Mouse (Mus musculus) limb, embryonic 14.5 days (tissue): ENCODE measurements around the gene Otulin. TPM values are rescaled to one million over a fixed set of nuclear protein-coding genes. Genes with fewer than 3 reads are reported as not detected.

Experiments
- ATAC-seq: fragments of 200-750 bp; cut with Nextera tagmentation; 2 replicates; pipeline ENCODE4 v1.8.0; 2017; ENCODE audit warnings: low read depth, moderate number of reproducible peaks, moderate TSS enrichment; ENCODE audit not compliant: low FRiP score
- DNase-seq: peaks from one replicate; pipeline ENCODE4 v3.0.0-alpha.2; 2015; ENCODE audit warnings: low spot score
- H3K27ac ChIP-seq: fragments of 300-500 bp; sonication (generic); replicated peaks from 2 replicates; pipeline ENCODE4 v1.5.1; 2014; ENCODE audit warnings: low read depth, mild to moderate bottlenecking, low read length, moderate library complexity, mixed read lengths
- H3K27me3 ChIP-seq: fragments of 300-500 bp; sonication (generic); 2 replicates; pipeline ENCODE4 v1.6.1; 2014; ENCODE audit warnings: low read length, mixed read lengths; ENCODE audit not compliant: control insufficient read depth, insufficient read depth
- H3K36me3 ChIP-seq: fragments of 300-500 bp; sonication (generic); 2 replicates; pipeline ENCODE4 v1.6.1; 2014; ENCODE audit warnings: mild to moderate bottlenecking, low read length, moderate library complexity, mixed read lengths; ENCODE audit not compliant: control insufficient read depth, insufficient read depth
- H3K4me1 ChIP-seq: fragments of 300-500 bp; sonication (generic); 2 replicates; pipeline ENCODE4 v1.6.1; 2014; ENCODE audit warnings: antibody characterized with exemption, low read length, mixed read lengths; ENCODE audit not compliant: control insufficient read depth, insufficient read depth
- H3K4me2 ChIP-seq: fragments of 300-500 bp; sonication (generic); replicated peaks from 2 replicates; pipeline ENCODE4 v1.6.1; 2014; ENCODE audit warnings: low read depth, mild to moderate bottlenecking, low read length, moderate library complexity; ENCODE audit not compliant: severe bottlenecking
- H3K4me3 ChIP-seq: fragments of 300-500 bp; sonication (generic); replicated peaks from 2 replicates; pipeline ENCODE4 v1.5.1; 2014; ENCODE audit warnings: low read length
- H3K9ac ChIP-seq: fragments of 300-500 bp; sonication (generic); 2 replicates; pipeline ENCODE4 v1.6.1; 2014; ENCODE audit warnings: mild to moderate bottlenecking, low read depth, low read length, moderate library complexity; ENCODE audit not compliant: severe bottlenecking
- H3K9me3 ChIP-seq: fragments of 300-500 bp; sonication (generic); 2 replicates; pipeline ENCODE4 v1.6.1; 2016; ENCODE audit warnings: low read length; ENCODE audit not compliant: control insufficient read depth
- POLR2A ChIP-seq: fragments of 200-500 bp; IDR thresholded peaks from 2 replicates; pipeline ENCODE4 v1.8.0; 2012; ENCODE audit warnings: inconsistent platforms, mild to moderate bottlenecking, moderate library complexity, borderline replicate concordance; ENCODE audit not compliant: insufficient read depth, insufficient read length; ENCODE audit errors: extremely low read depth
- WGBS: fragments of 180-500 bp; shearing (Covaris S2); extraction: QIAGEN DNeasy Blood & Tissue Kit; methylation state at CpG from one replicate; pipeline ENCODE4 v1.1.7; 2014; 5-methylcytosine and 5-hydroxymethylcytosine counted together
- polyA plus RNA-seq, 2 experiments: library from polyadenylated mRNA; depleted of rRNA in 1 of 2; stranded (reverse) in 1 of 2; unstranded in 1 of 2; fragments of >200 nt; fragmentation: Nextera tagmentation in 1 of 2; extraction: Ambion mirVana in 1 of 2; gene quantifications; 2 replicates each; pipeline versions ENCODE4 v1.2.1 to v1.2.3; 2012 to 2014

Otulin gene
- polyA plus RNA-seq, 2 experiments = 25.7 to 43.0 TPM

DNA sequence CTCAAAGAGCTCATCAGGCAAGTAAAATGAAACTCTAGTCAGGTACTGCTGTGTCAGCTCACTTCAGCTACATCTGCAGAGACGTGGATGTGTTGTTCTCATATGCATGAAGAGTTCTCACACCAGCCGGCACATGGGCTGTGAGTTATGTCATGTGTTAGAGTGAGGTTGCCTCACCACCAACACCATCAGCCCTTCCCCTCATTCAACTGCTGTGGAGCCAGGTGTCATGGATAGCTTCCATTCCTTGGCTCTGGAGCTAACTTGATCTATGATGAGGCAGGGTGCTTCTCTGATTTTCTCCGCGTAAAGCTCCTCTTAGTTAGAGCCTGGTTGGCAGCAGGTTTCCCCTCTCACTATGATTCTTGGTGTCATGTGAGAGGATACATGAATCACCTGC is 60.1 kb downstream of the Otulin start:
- Histone ChIP-seq H3K4me1 (peaks cover 8% of the 10 kb centered on the region), H3K36me3 (0 out of 2 replicates have a peak, but pooled peaks cover 5% of the 10 kb centered on the region), H3K4me3 (no peak overlapping the region), H3K27ac (no peak overlapping the region), H3K9me3 (no peaks in the 10 kb centered on the region), H3K27me3 (no peaks in the 10 kb centered on the region), H3K9ac (no peak overlapping the region), H3K4me2 (no peak overlapping the region)
- no peak for DNase-seq
- WGBS = 71% methylated on average over 4 of the region's 4 CpGs
- ATAC-seq = no peak
- no peak for TF ChIP-seq POLR2A

DNA sequence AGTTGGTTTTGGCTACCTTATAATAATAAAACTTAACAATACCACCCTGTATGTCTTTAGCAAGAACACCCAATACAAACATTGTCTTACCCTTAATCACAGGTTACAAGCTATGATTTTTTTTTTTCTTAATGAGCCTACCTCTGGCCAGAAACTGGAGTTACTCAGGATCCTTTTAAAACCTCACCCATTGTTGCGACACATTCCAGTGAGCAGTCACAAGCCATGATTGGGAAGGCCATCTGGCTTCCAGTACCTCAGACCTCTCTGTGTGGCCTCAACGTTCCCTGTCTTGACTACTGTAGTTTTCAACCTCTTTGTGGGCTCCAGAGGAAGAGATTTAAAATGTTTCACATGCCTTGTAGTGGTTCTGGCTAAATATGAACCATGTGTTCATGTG is 60.6 kb downstream of the Otulin start:
- Histone ChIP-seq H3K9ac (no peak overlapping the region), H3K36me3 (0 out of 2 replicates have a peak, but pooled peaks cover 6% of the 10 kb centered on the region), H3K27ac (no peak overlapping the region), H3K4me3 (no peak overlapping the region), H3K4me2 (no peak overlapping the region), H3K9me3 (no peaks in the 10 kb centered on the region), H3K4me1 (0 out of 2 replicates have a peak, but pooled peaks cover 3% of the 10 kb centered on the region), H3K27me3 (no peaks in the 10 kb centered on the region)
- 26% methylated on average over 2 of the region's 2 CpGs for WGBS
- TF ChIP-seq POLR2A = no peak
- no peak for ATAC-seq
- no peak for DNase-seq

DNA sequence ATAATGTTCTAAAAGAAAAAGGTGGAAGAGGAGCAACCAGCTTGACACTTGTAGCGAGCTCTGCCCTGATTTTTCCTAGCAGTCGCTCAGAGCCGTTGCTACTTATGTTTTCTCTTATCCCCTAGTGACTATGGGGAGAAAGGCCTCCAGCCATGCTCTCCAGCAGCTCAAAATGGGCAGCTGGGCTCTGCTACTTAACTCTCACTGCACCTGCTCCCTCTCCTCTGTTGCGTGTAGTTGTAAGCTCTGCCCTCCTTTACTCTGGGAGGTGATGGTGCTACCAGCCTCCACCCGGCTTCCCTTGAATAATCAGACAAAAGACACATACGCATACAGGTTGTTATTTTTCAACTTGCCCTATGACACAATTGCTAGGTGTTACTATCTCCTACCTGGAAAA is 62.1 kb downstream of the Otulin start:
- no peak for ATAC-seq
- Histone ChIP-seq H3K36me3 (peaks cover 12% of the 10 kb centered on the region; the same call in 1 of the 2 replicates), H3K4me2 (no peak overlapping the region), H3K27ac (no peak overlapping the region), H3K27me3 (no peaks in the 10 kb centered on the region), H3K4me3 (no peak overlapping the region), H3K4me1 (0 out of 2 replicates have a peak, but pooled peaks cover 3% of the 10 kb centered on the region), H3K9me3 (no peaks in the 10 kb centered on the region), H3K9ac (no peak overlapping the region)
- TF ChIP-seq POLR2A = no peak
- no peak for DNase-seq
- 88% methylated on average over 6 of the region's 6 CpGs for WGBS

DNA sequence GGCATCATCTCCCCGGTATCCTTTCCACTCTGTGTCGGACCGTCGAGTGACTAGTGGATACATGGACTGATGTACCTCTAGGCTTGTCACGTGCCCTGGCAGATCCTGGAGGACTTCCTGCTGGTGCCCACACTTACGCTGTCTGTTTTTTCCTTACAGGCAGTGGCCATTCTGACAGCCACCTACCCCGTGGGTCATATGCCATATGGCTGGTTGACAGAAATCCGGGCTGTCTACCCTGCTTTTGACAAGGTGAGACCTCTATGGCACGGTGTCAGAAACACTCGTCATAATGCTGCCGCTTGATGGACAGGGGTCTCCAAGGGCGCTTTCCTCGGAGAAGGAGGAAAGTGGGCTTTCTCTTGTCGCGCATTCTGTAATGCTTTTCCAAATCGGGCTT is 63.1 kb downstream of the Otulin start:
- Histone ChIP-seq H3K36me3 (peaks cover 11% of the 10 kb centered on the region; the same call in 1 of the 2 replicates), H3K4me1 (0 out of 2 replicates have a peak, but pooled peaks cover 3% of the 10 kb centered on the region), H3K9me3 (no peaks in the 10 kb centered on the region), H3K4me2 (no peak overlapping the region), H3K27me3 (no peaks in the 10 kb centered on the region), H3K27ac (no peak overlapping the region), H3K9ac (no peak overlapping the region), H3K4me3 (no peak overlapping the region)
- WGBS = 95% methylated on average over 16 of the region's 16 CpGs
- no peak for TF ChIP-seq POLR2A
- no peak for DNase-seq
- no peak for ATAC-seq

DNA sequence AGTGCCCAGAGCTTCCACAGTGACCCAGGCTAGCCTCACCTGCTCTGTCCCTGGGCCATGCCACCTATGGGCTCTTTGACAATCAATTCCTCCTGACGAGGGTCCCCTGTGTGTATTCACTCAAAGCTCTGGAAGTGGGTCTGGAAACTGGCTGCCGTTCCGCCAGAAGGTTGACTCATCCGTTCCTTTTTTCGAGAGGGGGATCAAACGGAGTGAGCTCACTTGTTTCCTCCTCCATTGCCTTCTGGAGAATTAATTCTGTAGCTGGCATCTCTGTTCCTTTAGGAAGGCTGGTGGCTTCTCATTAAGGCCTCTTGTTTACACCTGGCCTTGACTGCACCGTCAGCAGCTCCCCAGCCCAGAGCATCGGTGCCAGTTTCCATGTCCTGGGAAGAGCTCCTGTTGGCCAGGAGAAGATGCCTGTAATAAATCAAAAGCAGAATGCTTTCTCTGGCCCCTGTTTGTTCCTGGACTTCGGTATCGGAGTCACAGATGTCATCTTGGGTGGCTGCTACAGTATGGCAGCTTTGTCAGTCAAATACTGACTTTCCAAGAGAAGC is 64.8 kb downstream of the Otulin start:
- H3K27ac ChIP-seq = no peak overlapping the region
- no peak overlapping the region for H3K4me3 ChIP-seq
- no peaks in the 10 kb centered on the region for H3K9me3 ChIP-seq
- TF ChIP-seq POLR2A = no peak
- 0 out of 2 replicates have a peak, but pooled peaks cover 3% of the 10 kb centered on the region for H3K4me1 ChIP-seq
- H3K9ac ChIP-seq = no peak overlapping the region
- ATAC-seq = no peak
- no peak for DNase-seq
- H3K4me2 ChIP-seq = no peak overlapping the region
- WGBS = 86% methylated on average over 10 of the region's 10 CpGs
- peaks cover 7% of the 10 kb centered on the region; the same call in 1 of the 2 replicates for H3K36me3 ChIP-seq
- no peaks in the 10 kb centered on the region for H3K27me3 ChIP-seq
